Mouse (Mus musculus): ENCODE results near the gene Cacnb3. TPM values are rescaled to one million over a fixed set of nuclear protein-coding genes. Genes with fewer than 3 reads are reported as not detected.

Gene Cacnb3
- total RNA-seq, 1 experiment from 2014 or later = not detected

Other genes starting within 250 kb of the Cacnb3 start
- gene Olfr283, start 249.9 kb upstream of the Cacnb3 start, total RNA-seq (2017) = not detected in 2 replicates
- gene Olfr282, start 199.6 kb upstream of the Cacnb3 start, total RNA-seq (2017) = not detected in 2 replicates
- gene Olfr281, start 178.3 kb upstream of the Cacnb3 start, total RNA-seq (2017) = 0.12 TPM in 1 of 2 replicates, not detected in the other
- gene OR5BS1P, start 160.9 kb upstream of the Cacnb3 start, total RNA-seq (2017) = not detected in 2 replicates
- gene Lalba, start 148.1 kb upstream of the Cacnb3 start, total RNA-seq (2017) = not detected in 2 replicates
- gene Olfr279, start 138.4 kb upstream of the Cacnb3 start, total RNA-seq (2017) = not detected in 2 replicates
- gene Kansl2, start 96.6 kb upstream of the Cacnb3 start, total RNA-seq (2017) = 39.3 and 42.1 TPM in 2 replicates
- gene Ccnt1, start 59.9 kb upstream of the Cacnb3 start, total RNA-seq (2017) = 105 and 123 TPM in 2 replicates
- 1.6 TPM in 1 of 2 replicates, not detected in the other for gene 4930415O20Rik, start 59.8 kb upstream of the Cacnb3 start, total RNA-seq (2017)
- 2.0 and 2.8 TPM in 2 replicates for gene Adcy6, start 20.8 kb upstream of the Cacnb3 start, total RNA-seq (2017)
- 109 and 114 TPM in 2 replicates for gene Ddx23, start 32.1 kb downstream of the Cacnb3 start, total RNA-seq (2017)
- 13.8 and 16.5 TPM in 2 replicates for gene Rnd1, start 46.6 kb downstream of the Cacnb3 start, total RNA-seq (2017)
- gene Ccdc65, start 77.4 kb downstream of the Cacnb3 start, total RNA-seq (2017) = not detected in 2 replicates
- 5.6 and 10.9 TPM in 2 replicates for gene Fkbp11, start 97.4 kb downstream of the Cacnb3 start, total RNA-seq (2017)
- 53.5 and 60.3 TPM in 2 replicates for gene Arf3, start 132.4 kb downstream of the Cacnb3 start, total RNA-seq (2017)
- 0.58 and 0.74 TPM in 2 replicates for gene Wnt10b, start 147.3 kb downstream of the Cacnb3 start, total RNA-seq (2017)
- not detected in 2 replicates for gene Wnt1, start 159.0 kb downstream of the Cacnb3 start, total RNA-seq (2017)
- gene Ddn, start 178.7 kb downstream of the Cacnb3 start, total RNA-seq (2017) = 0.12 and 0.25 TPM in 2 replicates
- gene Prkag1, start 200.7 kb downstream of the Cacnb3 start, total RNA-seq (2017) = 107 and 111 TPM in 2 replicates
- 95.0 and 109 TPM in 2 replicates for gene Kmt2d, start 240.4 kb downstream of the Cacnb3 start, total RNA-seq (2017)